Mouse (Mus musculus) lung, embryonic 15.5 days (tissue): ENCODE data around the gene Acot13. TPM values are rescaled to one million over a fixed set of nuclear protein-coding genes. Genes with fewer than 3 reads are reported as not detected.
"Not testable (repeated sequence)": the region's sequence is repeated elsewhere in the genome, so short reads cannot be mapped to it uniquely, and the experiment has no call there.

Source experiments
- ATAC-seq: fragments of 200-750 bp; cut with Nextera tagmentation; 2 replicates; pipeline ENCODE4 v1.8.0; 2017; ENCODE audit warnings: moderate number of reproducible peaks, borderline replicate concordance; ENCODE audit not compliant: low FRiP score, low TSS enrichment; ENCODE audit errors: extremely low read depth
- H3K27ac ChIP-seq: fragments of 300-500 bp; sonication (generic); 2 replicates; pipeline ENCODE4 v1.5.1; 2015; ENCODE audit warnings: moderate library complexity, mild to moderate bottlenecking, inconsistent platforms
- H3K27me3 ChIP-seq: fragments of 300-500 bp; sonication (generic); 2 replicates; pipeline ENCODE4 v1.6.1; 2015; ENCODE audit warnings: inconsistent platforms
- H3K36me3 ChIP-seq: fragments of 300-500 bp; sonication (generic); 2 replicates; pipeline ENCODE4 v1.6.1; 2015; ENCODE audit warnings: inconsistent platforms
- H3K4me1 ChIP-seq: fragments of 300-500 bp; sonication (generic); 2 replicates; pipeline ENCODE4 v1.6.1; 2015; ENCODE audit warnings: inconsistent platforms
- H3K4me2 ChIP-seq: fragments of 300-500 bp; sonication (generic); 2 replicates; pipeline ENCODE4 v1.6.1; 2015; ENCODE audit warnings: inconsistent platforms, mild to moderate bottlenecking, moderate library complexity
- H3K4me3 ChIP-seq: fragments of 300-500 bp; sonication (generic); 2 replicates; pipeline ENCODE4 v1.5.1; 2015; ENCODE audit warnings: mild to moderate bottlenecking, inconsistent platforms
- H3K9ac ChIP-seq: fragments of 300-500 bp; sonication (generic); 2 replicates; pipeline ENCODE4 v1.6.1; 2015; ENCODE audit warnings: inconsistent platforms
- H3K9me3 ChIP-seq: fragments of 300-500 bp; sonication (generic); 2 replicates; pipeline ENCODE4 v1.6.1; 2016; ENCODE audit warnings: inconsistent platforms
- WGBS: fragments of 180-500 bp; shearing (Covaris S2); methylation state at CpG from one replicate; pipeline ENCODE4 v1.1.7; 2015; 5-methylcytosine and 5-hydroxymethylcytosine counted together
- polyA plus RNA-seq: library from polyadenylated mRNA; unstranded; fragments of >200 nt; fragmentation: Nextera tagmentation; extraction: Ambion mirVana; gene quantifications from 2 replicates; pipeline ENCODE4 v1.2.1, GENCODE M21; 2015

Acot13 gene
- polyA plus RNA-seq, 1 experiment from 2014 or later: 68.6 TPM

- Histone ChIP-seq H3K9me3 (no peaks in the 10 kb centered on the region), H3K4me2 (no peak overlapping the region), H3K4me3 (no peak overlapping the region), H3K36me3 (no peaks in the 10 kb centered on the region), H3K27ac (no peak overlapping the region), H3K9ac (no peak overlapping the region), H3K4me1 (no peaks in the 10 kb centered on the region), H3K27me3 (no peaks in the 10 kb centered on the region)
- 46% methylated on average over 7 of the region's 7 CpGs for WGBS
- ATAC-seq: no peak
Observed at GRCm38 (mm10) chr13:24776146-24776844, 55.0 kb downstream of the Acot13 start.

GRCm38 (mm10) chr13:24771482-24771881 lies 59.9 kb downstream of the Acot13 start:
- H3K36me3 ChIP-seq, H3K4me2 ChIP-seq, H3K27me3 ChIP-seq, H3K4me3 ChIP-seq, ATAC-seq, H3K4me1 ChIP-seq, H3K27ac ChIP-seq, H3K9ac ChIP-seq, H3K9me3 ChIP-seq: not testable (repeated sequence)
- 91% methylated on average over 10 of the region's 10 CpGs for WGBS

Other genes starting within 250 kb of the Acot13 start
- 5.1 and 5.4 TPM in 2 replicates for gene Ripor2, start 249.4 kb downstream of the Acot13 start, polyA plus RNA-seq
- gene Armh2, start 90.3 kb downstream of the Acot13 start, polyA plus RNA-seq: not detected in 2 replicates
- 114 and 123 TPM in 2 replicates for gene Gmnn, start 69.6 kb downstream of the Acot13 start, polyA plus RNA-seq
- gene BC005537, start 29.9 kb downstream of the Acot13 start, polyA plus RNA-seq: 16.8 and 19.0 TPM in 2 replicates
- 57.6 and 58.9 TPM in 2 replicates for gene Tdp2, start 139 bp upstream of the Acot13 start, polyA plus RNA-seq
- gene D130043K22Rik, start 13.6 kb upstream of the Acot13 start, polyA plus RNA-seq: 0.13 and 0.25 TPM in 2 replicates
- 9.1 and 9.8 TPM in 2 replicates for gene Aldh5a1, start 106.1 kb upstream of the Acot13 start, polyA plus RNA-seq
- gene Gpld1, start 111.6 kb upstream of the Acot13 start, polyA plus RNA-seq: 1.6 and 1.9 TPM in 2 replicates
- gene Mrs2, start 188.8 kb upstream of the Acot13 start, polyA plus RNA-seq: 13.5 and 16.8 TPM in 2 replicates
- 0.62 and 0.87 TPM in 2 replicates for gene Dcdc2a, start 224.5 kb upstream of the Acot13 start, polyA plus RNA-seq